Mouse (Mus musculus): ENCODE data around the gene Txnrd1. TPM values are rescaled to one million over a fixed set of nuclear protein-coding genes. Genes with fewer than 3 reads are reported as not detected.

The Txnrd1 gene
- polyA plus RNA-seq, 1 experiment from 2014 or later, result 150 TPM

DNA sequence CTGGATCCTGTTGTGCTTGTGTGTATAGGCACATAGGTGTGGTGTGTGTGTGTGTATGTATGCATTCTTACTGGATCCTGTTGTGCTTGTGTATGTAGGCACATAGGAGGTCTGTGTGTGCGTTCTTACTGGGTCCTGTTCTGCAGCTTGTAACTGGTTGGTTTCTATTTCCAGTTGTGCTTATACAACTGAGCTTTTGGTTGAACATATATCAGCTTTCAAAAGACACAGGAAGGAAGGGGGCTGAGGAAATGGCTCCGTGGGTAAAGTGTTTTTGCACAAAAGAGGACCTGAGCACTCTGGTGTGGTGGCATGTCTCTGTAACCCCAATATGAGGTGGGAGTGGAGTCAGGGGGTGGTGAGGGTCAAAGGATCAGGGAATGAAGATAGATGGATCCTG, 57.2 kb downstream of the Txnrd1 start:
- H3K4me2 ChIP-seq (ENCODE audit: low read length), result no peak overlapping the region
- WGBS, result 90% methylated on average over 2 of the region's 2 CpGs
- H3K9ac ChIP-seq (replicated peaks; ENCODE audit: low read length), result no peak overlapping the region
- no peaks in the 10 kb centered on the region for H3K27me3 ChIP-seq (ENCODE audit: control insufficient read depth, insufficient read depth, low read length)
- DNase-seq (no peak), ATAC-seq (ENCODE audit: low FRiP score, low TSS enrichment) (no peak)
- H3K27ac ChIP-seq (replicated peaks; ENCODE audit: low read depth, low read length), result no peak overlapping the region
- H3K4me1 ChIP-seq (ENCODE audit: control insufficient read depth, insufficient read depth, low read length), result no peaks in the 10 kb centered on the region
- H3K4me3 ChIP-seq (replicated peaks; ENCODE audit: low read depth, low read length), result no peak overlapping the region
- H3K36me3 ChIP-seq (ENCODE audit: control insufficient read depth, insufficient read depth, low read length), result peaks cover 87% of the 10 kb centered on the region
- H3K9me3 ChIP-seq (ENCODE audit: control insufficient read depth, low read length), result no peaks in the 10 kb centered on the region

DNA sequence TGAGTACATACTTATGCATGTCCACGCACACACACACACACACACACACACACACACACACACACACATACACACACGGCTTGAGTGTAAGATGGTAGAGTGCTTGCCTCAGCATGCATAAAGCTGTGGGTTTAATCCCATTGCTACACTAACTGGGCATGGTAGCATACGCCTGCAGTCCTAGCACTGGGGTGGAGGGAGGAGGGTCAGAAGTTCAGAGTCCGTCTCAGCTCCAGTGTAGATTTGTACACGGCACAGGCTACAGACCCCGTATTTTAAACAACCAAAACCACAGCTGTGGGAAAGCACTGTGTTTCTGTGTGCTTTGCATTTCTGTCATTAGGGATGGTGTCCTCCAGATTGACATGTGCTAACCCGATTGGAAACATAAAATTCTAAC, 57.7 kb downstream of the Txnrd1 start:
- 80% methylated on average over 7 of the region's 7 CpGs for WGBS

DNA sequence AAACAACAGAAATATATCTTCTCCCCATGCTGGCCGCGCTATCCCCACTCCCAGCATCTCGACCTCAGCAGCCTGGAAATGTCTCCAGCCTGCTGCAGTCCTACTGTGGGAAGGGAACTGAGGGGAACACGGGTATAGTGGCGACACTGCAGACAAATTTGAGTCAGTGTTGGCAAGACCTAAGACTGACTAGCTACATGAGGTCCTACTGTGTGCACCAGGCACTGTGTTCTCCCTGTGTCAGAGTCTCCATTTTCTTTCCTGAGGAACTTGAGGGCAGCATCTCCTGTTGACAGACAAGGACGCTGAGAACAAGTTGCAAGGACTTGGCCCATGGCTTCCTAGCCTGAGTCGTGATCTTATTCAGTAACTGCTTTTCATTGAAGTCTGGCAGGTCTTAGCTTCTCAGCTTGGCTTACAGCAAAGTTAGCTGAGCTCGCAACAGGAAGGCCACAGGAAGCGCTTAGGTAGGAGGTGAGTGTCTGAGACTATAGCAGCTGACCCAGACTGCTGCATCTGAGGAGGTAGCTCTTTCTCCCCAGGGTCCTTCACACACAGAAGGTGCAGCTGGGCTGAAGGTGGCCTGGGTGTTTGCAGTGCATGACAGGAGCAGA, 58.8 kb downstream of the Txnrd1 start:
- Histone ChIP-seq H3K36me3 (ENCODE audit: control insufficient read depth, insufficient read depth, low read length) (peaks cover 87% of the 10 kb centered on the region), H3K4me3 (replicated peaks; ENCODE audit: low read depth, low read length) (no peak overlapping the region), H3K9me3 (ENCODE audit: control insufficient read depth, low read length) (no peaks in the 10 kb centered on the region), H3K9ac (replicated peaks; ENCODE audit: low read length) (no peak overlapping the region), H3K4me1 (ENCODE audit: control insufficient read depth, insufficient read depth, low read length) (no peaks in the 10 kb centered on the region), H3K4me2 (ENCODE audit: low read length) (no peak overlapping the region), H3K27ac (replicated peaks; ENCODE audit: low read depth, low read length) (no peak overlapping the region), H3K27me3 (ENCODE audit: control insufficient read depth, insufficient read depth, low read length) (no peaks in the 10 kb centered on the region)
- DNase-seq (no peak), ATAC-seq (ENCODE audit: low FRiP score, low TSS enrichment) (no peak)
- 94% methylated on average over 9 of the region's 9 CpGs for WGBS

More for the DNA sequence above, 57.7 kb downstream of the Txnrd1 start:
- no peak overlapping the region for H3K27ac ChIP-seq (replicated peaks; ENCODE audit: low read depth, low read length)
- ATAC-seq (ENCODE audit: low FRiP score, low TSS enrichment) (no peak), DNase-seq (no peak)
- peaks cover 87% of the 10 kb centered on the region for H3K36me3 ChIP-seq (ENCODE audit: control insufficient read depth, insufficient read depth, low read length)
- H3K9ac ChIP-seq (replicated peaks; ENCODE audit: low read length), result no peak overlapping the region
- H3K27me3 ChIP-seq (ENCODE audit: control insufficient read depth, insufficient read depth, low read length), result no peaks in the 10 kb centered on the region
- H3K4me3 ChIP-seq (replicated peaks; ENCODE audit: low read depth, low read length), result no peak overlapping the region
- H3K4me2 ChIP-seq (ENCODE audit: low read length), result no peak overlapping the region
- no peaks in the 10 kb centered on the region for H3K4me1 ChIP-seq (ENCODE audit: control insufficient read depth, insufficient read depth, low read length)
- H3K9me3 ChIP-seq (ENCODE audit: control insufficient read depth, low read length), result no peaks in the 10 kb centered on the region

DNA sequence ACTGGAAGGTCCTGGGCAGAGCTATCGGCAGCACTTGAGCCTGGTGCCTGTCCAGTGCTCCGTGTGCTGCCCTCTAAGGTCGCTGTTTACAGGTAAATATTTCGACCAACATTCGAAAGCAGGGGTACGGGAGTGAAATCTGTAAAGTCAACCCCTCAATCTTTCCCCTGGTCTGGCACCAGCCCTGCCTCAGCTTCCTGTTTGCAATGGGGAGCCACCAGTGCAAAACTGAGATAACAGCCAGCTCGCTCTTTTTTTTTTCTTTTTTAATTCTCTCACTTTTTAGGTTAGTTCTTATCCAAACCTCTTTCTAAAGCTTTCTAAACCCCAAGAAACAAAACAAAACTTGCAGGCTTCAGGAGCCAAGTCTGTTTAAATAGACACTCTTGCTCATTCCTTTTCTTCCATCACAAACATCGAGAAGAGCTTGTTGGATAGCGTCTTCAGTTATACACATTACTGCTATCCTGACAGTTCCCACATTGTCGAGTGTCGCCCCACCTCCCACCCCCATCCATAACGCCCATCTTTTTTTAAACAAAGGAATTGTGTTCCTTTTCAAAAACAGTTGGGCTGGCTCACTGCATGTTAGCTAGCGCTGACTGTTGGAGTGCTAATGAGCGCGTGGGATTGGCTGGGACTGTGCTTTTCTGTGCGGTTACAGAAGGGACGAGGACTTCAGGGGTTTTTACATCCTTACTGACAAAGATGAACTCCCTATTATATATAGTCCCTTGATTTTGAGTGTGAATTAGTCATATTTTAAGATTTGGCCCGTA, 60.3 kb downstream of the Txnrd1 start:
- ATAC-seq (ENCODE audit: low FRiP score, low TSS enrichment) (no peak), DNase-seq (peak; percentile 24)
- Histone ChIP-seq H3K9ac (replicated peaks; ENCODE audit: low read length) (no peak overlapping the region), H3K4me1 (ENCODE audit: control insufficient read depth, insufficient read depth, low read length) (no peaks in the 10 kb centered on the region), H3K27me3 (ENCODE audit: control insufficient read depth, insufficient read depth, low read length) (no peaks in the 10 kb centered on the region), H3K9me3 (ENCODE audit: control insufficient read depth, low read length) (no peaks in the 10 kb centered on the region), H3K27ac (replicated peaks; ENCODE audit: low read depth, low read length) (no peak overlapping the region), H3K4me3 (replicated peaks; ENCODE audit: low read depth, low read length) (no peak overlapping the region), H3K4me2 (ENCODE audit: low read length) (no peak overlapping the region), H3K36me3 (ENCODE audit: control insufficient read depth, insufficient read depth, low read length) (peaks cover 84% of the 10 kb centered on the region)
- 78% methylated on average over 18 of the region's 18 CpGs for WGBS

DNA sequence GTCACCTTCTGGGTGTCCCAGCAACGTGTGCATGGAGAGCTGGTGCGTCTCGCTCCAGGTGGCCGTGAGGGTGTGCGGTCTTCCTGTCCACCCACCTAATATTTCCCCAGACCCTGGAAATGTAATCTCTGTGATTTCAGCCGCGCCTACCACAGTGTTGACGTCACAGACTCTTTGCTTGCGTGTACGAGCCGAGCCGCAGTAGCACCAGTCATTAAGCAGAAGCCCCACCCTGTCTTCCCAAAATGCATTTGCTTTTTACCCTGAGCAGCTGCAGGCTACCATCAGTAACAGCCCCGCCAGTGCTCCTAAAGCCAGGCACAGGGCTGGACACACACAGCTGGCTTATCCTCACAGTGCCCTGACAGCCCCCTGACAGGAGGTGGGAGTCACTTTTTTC, 64.2 kb downstream of the Txnrd1 start:
- no peak for ATAC-seq (ENCODE audit: low FRiP score, low TSS enrichment)
- no peak overlapping the region for H3K4me3 ChIP-seq (replicated peaks; ENCODE audit: low read depth, low read length)
- H3K4me2 ChIP-seq (ENCODE audit: low read length), result no peak overlapping the region
- no peak overlapping the region for H3K9ac ChIP-seq (replicated peaks; ENCODE audit: low read length)
- WGBS, result 93% methylated on average over 13 of the region's 13 CpGs
- peaks cover 11% of the 10 kb centered on the region for H3K4me1 ChIP-seq (ENCODE audit: control insufficient read depth, insufficient read depth, low read length)
- H3K27ac ChIP-seq (replicated peaks; ENCODE audit: low read depth, low read length), result no peak overlapping the region
- H3K36me3 ChIP-seq (ENCODE audit: control insufficient read depth, insufficient read depth, low read length), result peaks cover 46% of the 10 kb centered on the region
- no peaks in the 10 kb centered on the region for H3K27me3 ChIP-seq (ENCODE audit: control insufficient read depth, insufficient read depth, low read length)
- no peak for DNase-seq
- no peaks in the 10 kb centered on the region for H3K9me3 ChIP-seq (ENCODE audit: control insufficient read depth, low read length)

DNA sequence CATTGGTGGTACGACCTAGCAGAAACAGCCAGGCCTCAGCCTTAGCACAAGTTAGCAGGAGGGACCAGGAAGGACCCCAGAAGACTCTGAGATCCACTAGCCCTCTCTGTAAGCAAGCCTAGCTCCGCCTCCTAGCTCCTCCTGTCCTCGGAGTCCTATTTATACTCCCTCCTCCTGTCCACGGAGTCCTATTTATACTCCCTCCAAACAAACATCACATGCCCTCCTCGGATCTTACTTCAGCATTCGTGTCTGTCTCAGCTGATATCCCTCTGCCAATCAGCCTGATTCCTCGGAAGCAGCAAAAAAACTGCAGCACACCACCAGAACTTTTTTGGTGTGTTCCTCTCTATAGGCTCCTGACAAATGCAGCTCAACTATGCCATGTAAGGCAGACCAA, 65.1 kb downstream of the Txnrd1 start:
- ATAC-seq (ENCODE audit: low FRiP score, low TSS enrichment) (no peak), DNase-seq (no peak)
- H3K27ac ChIP-seq (replicated peaks; ENCODE audit: low read depth, low read length), result 0 out of 2 replicates have a peak overlapping the region, but pooled peaks have one; percentile 26
- no peak overlapping the region for H3K4me2 ChIP-seq (ENCODE audit: low read length)
- H3K36me3 ChIP-seq (ENCODE audit: control insufficient read depth, insufficient read depth, low read length), result peaks cover 37% of the 10 kb centered on the region
- peaks cover 11% of the 10 kb centered on the region for H3K4me1 ChIP-seq (ENCODE audit: control insufficient read depth, insufficient read depth, low read length)
- no peaks in the 10 kb centered on the region for H3K27me3 ChIP-seq (ENCODE audit: control insufficient read depth, insufficient read depth, low read length)
- H3K9me3 ChIP-seq (ENCODE audit: control insufficient read depth, low read length), result no peaks in the 10 kb centered on the region
- 65% methylated on average over 7 of the region's 7 CpGs for WGBS
- no peak overlapping the region for H3K9ac ChIP-seq (replicated peaks; ENCODE audit: low read length)
- no peak overlapping the region for H3K4me3 ChIP-seq (replicated peaks; ENCODE audit: low read depth, low read length)

DNA sequence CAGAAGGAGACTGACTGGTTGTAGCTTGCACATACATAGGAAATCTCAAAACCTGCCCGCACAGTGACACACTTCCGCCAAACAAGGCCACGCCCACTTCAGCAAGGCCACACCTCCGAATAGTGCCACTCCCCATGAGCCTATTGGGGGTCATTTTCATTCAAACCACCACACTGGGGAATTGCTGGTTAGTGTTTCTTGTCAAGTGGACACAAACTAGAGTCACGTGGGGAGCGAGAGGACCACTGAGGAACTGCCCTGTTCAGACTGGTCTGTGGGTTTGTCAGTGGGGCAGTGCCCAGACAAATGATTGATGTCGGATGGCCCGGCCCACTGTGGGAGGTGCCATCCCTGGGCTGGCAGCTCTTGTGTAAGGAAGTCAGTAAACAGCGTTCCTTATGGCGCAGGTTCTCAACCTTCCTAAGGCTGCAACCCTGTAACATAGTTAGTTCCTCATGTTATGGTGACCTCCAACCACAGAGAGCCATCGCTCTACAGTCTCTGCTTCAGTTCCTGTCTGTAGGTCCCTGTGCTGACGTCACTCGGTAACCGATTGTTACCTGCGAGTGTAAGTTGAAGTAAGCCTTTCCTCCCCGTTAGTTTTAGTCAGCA, 66.2 kb downstream of the Txnrd1 start:
- H3K27ac ChIP-seq (replicated peaks; ENCODE audit: low read depth, low read length), result 0 out of 2 replicates have a peak overlapping the region, but pooled peaks have one; percentile 32
- H3K36me3 ChIP-seq (ENCODE audit: control insufficient read depth, insufficient read depth, low read length), result peaks cover 32% of the 10 kb centered on the region
- ATAC-seq (ENCODE audit: low FRiP score, low TSS enrichment) (peak; percentile 49), DNase-seq (peak; percentile 37)
- 44% methylated on average over 16 of the region's 16 CpGs for WGBS
- H3K9ac ChIP-seq (replicated peaks; ENCODE audit: low read length), result no peak overlapping the region
- peaks cover 11% of the 10 kb centered on the region for H3K4me1 ChIP-seq (ENCODE audit: control insufficient read depth, insufficient read depth, low read length)
- peak overlapping the region; percentile 38 for H3K4me2 ChIP-seq (ENCODE audit: low read length)
- no peak overlapping the region for H3K4me3 ChIP-seq (replicated peaks; ENCODE audit: low read depth, low read length)
- H3K27me3 ChIP-seq (ENCODE audit: control insufficient read depth, insufficient read depth, low read length), result no peaks in the 10 kb centered on the region
- H3K9me3 ChIP-seq (ENCODE audit: control insufficient read depth, low read length), result no peaks in the 10 kb centered on the region

DNA sequence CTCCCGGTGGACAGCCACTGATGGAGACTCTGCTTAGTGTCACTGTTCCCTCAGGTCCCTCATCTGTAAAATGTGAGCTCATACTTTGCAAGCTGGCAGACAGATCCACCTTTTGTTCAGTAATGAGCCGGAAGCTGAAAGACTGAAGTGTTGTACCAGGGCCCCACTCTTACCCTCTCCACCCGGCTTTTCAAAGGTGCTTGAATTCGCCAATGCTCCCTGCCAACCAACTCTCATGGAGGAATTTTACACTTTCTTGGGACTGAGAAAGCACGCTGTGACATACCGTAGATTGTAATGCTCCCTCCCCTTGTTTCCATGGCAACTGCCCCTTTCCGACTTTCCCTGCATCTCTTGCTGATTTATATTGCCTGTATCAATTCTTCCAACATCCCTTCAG, 66.8 kb downstream of the Txnrd1 start:
- 5% methylated on average over 7 of the region's 7 CpGs for WGBS
- Histone ChIP-seq H3K27me3 (ENCODE audit: control insufficient read depth, insufficient read depth, low read length) (no peaks in the 10 kb centered on the region), H3K4me3 (replicated peaks; ENCODE audit: low read depth, low read length) (no peak overlapping the region), H3K27ac (replicated peaks; ENCODE audit: low read depth, low read length) (peak overlapping the region; percentile 37; the same call in 1 of the 2 replicates), H3K36me3 (ENCODE audit: control insufficient read depth, insufficient read depth, low read length) (peaks cover 26% of the 10 kb centered on the region), H3K4me1 (ENCODE audit: control insufficient read depth, insufficient read depth, low read length) (peaks cover 11% of the 10 kb centered on the region), H3K9me3 (ENCODE audit: control insufficient read depth, low read length) (no peaks in the 10 kb centered on the region), H3K9ac (replicated peaks; ENCODE audit: low read length) (no peak overlapping the region; the same call in 1 of the 2 replicates), H3K4me2 (ENCODE audit: low read length) (peak overlapping the region; percentile 38)
- peak; percentile 87 for DNase-seq
- peak; percentile 40; the same call in 1 of the 2 replicates for ATAC-seq (ENCODE audit: low FRiP score, low TSS enrichment)
